Mouse (Mus musculus): ENCODE results near the gene Cenpx.
"Not testable (repeated sequence)": the region's sequence is repeated elsewhere in the genome, so short reads cannot be mapped to it uniquely, and the experiment has no call there.

DNA sequence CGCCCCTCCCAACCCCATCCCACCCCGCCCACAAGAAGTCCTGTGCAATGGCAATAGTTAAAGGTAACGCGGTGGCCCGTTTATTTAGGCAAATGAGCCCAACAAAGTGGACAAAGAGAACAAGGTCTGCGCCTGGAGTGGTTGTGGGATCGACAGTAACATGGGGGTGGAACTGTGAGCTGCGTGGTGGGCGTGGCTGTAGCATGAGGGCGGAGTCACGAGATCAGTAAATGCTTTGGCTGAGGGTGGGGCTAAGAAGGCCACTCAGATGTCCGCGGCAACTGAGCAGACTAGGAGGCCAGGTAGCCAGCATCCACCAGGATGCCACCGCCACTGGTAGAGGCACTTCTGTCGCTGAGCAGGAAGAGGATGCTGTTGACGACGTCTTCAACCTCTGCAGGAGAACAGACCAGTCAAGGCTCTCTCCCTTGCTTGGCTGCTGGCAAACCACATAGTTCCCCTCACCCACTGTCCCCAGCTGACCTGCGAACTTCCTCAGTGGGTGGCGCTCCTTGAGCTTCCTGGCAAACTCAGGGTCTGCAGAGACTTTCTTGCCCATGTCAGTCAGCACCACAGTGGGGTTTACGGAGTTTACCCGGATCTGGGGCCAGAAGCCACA is 16.0 kb upstream of the Cenpx start:
- TF ChIP-seq ZC3H11A (IDR thresholded peaks at IDR 0.05; ENCODE audit: borderline replicate concordance, low read depth, low read length); ZNF384 (IDR thresholded peaks at IDR 0.05; ENCODE audit: low read depth, low read length); HCFC1 (IDR thresholded peaks at IDR 0.05; ENCODE audit: borderline replicate concordance, insufficient read depth, low read length); CHD2 (IDR thresholded peaks at IDR 0.05; ENCODE audit: low read depth, low read length); MAFK (IDR thresholded peaks at IDR 0.05; ENCODE audit: insufficient read depth, low read depth, low read length): not testable (repeated sequence)
